Mouse (Mus musculus): ENCODE results near the gene Prep. TPM values are rescaled to one million over a fixed set of nuclear protein-coding genes. Genes with fewer than 3 reads are reported as not detected.

The Prep gene
- 10 to 100 TPM; 11.9 to 14.3 (median 13.3) TPM for total RNA-seq (2022)

DNA sequence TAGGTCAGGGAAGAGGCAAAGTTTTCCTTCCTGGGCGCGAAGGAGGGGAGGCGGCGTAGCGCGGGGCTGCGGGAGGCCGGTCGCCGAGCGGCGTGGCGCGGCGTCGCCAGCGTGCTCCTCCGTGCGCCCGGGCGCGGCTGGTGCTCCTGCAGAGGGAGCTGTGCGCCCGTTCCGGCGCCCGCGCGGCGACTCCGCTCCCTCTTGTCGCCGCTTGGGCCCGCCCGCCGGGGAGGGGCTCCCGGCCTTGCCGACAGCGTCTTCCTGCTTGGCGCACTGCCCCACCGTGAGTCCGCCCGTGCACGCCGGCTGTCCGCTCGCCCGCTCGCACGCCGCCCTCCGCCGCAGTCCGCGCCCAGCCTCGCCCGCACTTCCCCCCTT is at the start of gene Prep:
Gene Prep (plus strand): TSS at position 273 of the 378 bp plus-strand sequence.
- peak; percentile 89 for DNase-seq (ENCODE audit: low spot score)

DNA sequence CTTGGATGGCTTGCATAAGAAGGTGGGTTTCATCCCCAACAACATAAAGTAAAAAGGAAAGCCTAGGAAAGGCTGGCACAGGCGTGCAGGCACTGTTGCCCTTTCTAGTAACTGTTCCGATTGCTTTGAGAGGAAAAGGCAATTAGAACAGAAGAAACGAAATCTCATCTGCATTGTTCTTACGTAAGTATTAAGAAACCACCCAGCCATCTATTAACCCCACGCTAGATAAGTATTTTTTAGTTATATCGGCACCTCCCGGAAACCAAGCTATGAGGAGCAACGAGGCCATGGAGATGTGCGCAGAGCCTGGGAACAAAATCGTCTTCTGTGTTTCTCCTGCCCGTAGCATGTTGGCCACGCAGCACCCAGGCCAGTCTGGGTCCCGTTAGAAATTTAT is 49.7 kb upstream of the Prep start:
- DNase-seq (ENCODE audit: low spot score): no peak

DNA sequence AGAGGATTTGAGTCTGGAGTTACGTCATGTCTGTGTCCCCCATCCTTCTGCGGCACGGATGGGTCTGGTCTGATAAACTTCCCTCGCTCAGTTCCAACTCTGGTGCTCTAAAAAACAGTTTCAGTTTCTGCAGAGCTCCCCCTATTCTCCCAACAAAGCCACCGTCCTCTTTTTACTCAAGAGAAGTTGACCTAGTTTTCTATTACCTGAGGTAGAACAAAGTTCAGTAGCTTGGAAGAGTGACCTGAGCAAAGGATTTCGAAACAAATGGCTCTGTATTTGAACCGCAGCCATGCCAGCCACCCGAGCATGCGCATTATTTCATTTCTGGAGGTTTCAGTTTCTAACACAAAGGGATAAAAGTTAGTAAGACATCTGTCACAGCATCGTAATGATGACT is 49.2 kb upstream of the Prep start:
- DNase-seq (ENCODE audit: low spot score): no peak

DNA sequence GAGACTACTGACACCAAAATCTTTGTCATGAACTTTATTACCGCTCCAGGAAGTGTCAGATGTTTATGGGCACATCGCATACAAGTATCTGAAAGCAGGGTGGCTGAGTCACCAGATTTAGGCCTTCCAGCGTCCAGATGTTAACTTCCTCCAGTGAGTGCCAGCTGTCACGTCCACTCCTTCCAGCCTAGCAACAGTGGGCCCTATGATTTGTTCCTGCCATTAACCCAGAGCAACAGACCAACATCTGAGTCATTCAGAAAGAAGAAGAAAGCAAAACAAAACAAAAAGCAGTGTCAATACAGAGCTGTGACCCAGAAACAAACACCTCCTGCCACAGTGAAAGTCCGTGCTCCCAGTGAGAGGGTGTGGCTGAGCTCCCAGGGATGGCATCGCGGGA is 47.6 kb upstream of the Prep start:
- peak; percentile 7 for DNase-seq (ENCODE audit: low spot score)

DNA sequence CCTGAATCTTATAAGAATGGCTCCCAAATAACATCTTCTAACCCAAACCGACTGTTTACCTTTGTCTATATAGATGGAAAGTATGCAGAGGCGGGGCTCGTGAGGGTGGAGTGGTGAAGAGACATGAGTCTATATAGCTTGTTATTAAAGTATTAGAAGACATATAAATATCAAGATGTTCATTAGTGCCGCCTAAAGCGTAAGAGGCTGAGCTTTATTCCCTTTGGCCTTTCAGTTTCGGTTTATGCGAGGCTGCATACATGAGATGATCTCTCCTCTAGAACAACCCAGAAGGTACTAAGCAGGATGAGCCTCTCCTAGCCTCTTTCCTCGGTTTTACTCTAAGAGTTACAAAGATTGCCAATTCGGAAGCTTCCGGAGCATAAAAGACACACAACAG is 47.2 kb upstream of the Prep start:
- DNase-seq (ENCODE audit: low spot score): no peak

DNA sequence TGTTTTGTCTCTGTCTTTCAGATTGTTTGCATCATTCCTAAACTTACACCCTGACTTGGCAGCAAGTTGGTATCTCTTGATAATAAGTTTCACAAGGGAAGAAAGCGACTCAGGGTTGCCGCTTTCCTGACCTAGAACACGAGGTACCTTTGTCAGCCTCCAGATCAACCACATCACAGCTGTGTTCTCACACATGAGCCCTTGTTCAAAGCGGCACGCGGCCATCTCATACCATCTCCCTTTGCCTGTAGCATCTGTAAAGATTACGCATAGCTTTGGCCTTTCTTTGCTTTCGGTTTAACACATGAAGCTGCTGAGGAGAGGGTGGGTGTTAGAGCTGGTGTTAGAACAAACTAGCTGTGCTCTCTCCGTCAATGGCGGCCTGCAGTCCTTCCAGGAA is 46.7 kb upstream of the Prep start:
- DNase-seq (ENCODE audit: low spot score): no peak

DNA sequence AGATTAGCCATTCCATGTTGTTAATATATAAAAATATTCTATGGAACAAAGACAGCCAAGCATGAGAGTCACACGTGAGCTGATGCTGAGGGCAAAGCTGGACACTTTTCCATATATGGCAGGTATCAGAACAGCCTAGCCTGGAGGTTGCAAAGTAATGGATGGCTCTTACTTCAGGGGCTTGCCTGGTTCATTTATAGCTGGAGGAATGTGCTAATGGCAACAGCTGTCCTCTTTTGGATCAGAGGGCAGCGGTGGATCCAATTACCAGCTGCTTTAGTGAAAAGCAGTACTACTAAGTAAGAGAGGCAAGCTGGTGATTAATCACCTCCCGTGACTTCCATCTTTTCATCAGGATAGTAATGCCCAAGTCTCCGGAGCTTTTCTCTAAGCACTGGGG is 41.8 kb upstream of the Prep start:
- no peak for DNase-seq (ENCODE audit: low spot score)

DNA sequence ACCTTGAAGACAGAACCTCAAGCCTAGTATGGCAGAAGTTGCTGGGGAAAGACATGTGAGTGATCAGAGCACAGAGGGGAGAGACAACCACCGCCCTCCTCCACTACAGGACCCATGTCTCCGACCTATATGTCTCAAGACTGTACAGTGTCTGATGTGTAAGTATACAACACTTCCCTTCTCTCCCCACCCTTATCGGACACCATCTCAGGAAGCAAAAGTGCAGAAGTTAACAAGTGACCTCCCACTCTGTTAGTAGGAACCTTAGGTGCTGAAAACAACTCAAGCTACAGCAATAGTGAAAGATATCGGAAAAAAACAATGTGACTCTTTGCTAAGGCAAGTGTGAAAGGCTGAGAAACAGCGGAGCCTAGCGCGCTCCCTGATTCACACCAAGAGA is 40.1 kb upstream of the Prep start:
- no peak for DNase-seq (ENCODE audit: low spot score)

DNA sequence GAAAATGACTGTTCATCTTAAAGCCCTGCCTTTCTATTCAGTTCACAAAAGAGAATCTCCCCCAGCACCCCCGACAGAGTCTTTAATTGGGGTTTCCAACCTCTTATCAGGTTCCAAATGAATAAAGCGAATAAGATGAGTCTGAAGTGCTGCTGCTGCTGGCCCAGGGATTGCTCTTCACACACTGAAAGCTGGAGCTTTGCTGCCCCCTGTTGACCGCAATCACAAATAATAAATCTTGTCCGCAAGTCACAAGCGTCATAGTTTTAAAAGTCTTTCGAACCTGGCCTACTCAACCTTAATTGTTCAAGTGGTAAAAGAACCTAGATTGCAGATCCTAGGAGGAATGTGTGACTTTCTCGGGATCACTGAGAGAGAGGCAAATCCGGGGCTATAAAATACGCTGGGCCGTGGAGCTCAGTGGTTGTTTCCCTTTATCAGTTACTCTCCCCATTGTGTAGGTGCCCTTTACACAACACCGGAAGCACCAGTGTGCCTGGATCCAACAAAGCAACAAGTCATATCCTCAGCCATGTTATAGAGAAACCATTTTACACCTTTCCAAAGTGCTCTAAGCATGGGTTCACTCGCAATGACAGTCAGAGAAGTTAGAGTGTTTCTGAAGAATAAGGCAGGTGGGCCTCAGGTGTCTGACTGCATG is 21.6 kb upstream of the Prep start:
- DNase-seq (ENCODE audit: low spot score): peak; percentile 75

DNA sequence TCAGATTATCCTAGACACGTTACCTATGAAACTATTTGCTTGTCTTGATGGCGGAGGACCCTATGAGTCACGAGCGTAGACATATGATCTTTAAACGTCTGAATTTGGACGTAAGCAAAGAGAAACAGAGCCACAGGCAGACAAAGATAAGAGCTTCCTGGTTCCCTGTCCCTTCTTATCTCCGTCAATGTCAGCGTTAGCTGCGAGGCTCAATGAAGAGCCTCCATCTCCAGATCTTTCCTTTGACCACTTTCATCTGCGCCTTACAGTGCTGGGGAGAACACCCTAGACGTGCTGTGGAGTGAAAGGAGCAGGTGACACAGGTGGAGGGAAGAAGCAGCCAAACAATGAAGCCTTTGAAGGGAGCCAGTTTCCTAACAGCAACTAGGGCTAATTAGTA is 18.8 kb upstream of the Prep start:
- no peak for DNase-seq (ENCODE audit: low spot score)

DNA sequence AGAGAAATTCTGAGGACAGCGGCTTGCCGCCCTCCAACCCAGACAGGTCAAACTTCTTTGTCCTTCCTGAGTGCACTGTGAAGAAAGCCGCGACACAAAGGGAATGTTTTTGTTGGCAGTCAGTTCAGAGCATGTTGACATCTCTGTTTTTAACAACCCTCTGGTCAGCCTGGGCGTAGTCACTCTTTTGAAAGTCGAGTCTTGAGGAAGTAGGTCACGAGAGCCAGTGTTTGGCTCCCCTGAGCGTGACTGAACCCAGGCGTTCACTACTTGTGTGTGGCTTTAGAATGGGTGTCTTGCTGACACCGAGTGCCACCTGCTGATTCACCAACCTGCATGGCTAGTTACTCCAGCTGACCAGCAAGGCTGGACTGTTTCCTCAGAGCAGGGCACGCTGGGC is 18.4 kb upstream of the Prep start:
- peak; percentile 48 for DNase-seq (ENCODE audit: low spot score)

DNA sequence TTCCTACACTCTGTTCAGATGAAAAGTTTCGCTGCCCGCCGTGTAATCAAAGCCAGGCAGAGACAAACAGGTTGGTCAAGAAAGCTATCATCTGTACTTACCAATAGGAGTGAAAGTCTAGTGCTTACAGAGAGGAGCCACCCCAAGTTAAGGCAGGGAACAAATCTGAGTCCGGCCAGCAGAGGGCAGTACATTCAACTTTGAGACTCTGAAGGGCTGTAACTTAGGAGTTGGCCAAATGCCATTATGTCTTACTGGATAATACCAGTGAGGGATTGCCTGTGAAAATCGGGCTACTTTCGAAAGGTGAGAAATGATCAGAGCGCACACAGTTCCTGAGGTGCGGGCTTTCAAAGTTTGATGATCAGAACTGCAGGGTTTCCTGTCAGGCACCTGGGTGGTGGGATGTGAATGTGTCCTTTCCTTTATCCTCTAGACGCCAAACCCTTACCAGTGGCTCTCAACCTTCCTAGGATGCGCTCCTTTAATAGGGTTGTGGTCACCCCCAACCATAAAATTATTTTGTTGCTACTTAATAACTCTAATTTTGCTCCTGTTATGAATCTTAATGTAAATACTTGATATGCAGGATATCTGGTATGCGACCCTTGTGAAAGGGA is 15.8 kb upstream of the Prep start:
- DNase-seq (ENCODE audit: low spot score): peak; percentile 76

DNA sequence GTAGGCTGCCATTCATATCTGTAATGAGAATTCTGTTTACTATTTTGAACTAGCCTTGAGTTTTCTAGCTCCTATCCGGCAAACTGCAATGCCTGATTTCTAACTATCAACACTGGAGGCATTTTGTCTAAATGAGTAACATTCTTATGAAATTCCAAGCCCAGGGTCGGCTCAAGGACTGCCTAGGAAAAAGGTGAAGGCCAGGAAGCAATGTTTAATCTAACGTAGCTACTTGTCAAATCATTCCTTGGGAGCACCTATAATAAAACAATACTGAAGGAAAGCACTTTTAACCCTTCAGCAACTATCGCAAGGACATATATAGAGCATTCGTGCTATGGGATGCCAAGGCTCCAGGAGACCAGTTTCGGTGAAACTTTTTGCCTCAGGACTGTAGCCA is 8.6 kb upstream of the Prep start:
- no peak for DNase-seq (ENCODE audit: low spot score)

DNA sequence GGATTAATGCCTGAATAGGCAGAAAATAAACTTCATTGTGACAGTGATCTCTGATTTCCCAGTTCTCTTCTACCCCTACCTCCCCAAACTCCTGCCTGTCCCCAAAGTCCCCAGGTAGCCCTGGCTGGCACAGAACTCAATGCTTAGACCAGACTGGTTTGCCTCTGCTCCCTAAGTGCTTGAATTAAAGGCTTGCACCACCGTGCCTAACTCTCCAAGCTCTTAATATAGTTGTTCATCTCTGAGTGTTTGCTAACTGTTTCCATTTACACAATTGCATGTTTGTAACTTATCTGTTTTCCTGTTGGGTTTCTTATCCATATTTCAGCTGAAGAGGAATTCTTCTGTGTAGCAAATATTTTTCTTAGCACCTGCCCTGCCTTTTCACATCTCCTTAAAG is 6.2 kb upstream of the Prep start:
- no peak for DNase-seq (ENCODE audit: low spot score)

DNA sequence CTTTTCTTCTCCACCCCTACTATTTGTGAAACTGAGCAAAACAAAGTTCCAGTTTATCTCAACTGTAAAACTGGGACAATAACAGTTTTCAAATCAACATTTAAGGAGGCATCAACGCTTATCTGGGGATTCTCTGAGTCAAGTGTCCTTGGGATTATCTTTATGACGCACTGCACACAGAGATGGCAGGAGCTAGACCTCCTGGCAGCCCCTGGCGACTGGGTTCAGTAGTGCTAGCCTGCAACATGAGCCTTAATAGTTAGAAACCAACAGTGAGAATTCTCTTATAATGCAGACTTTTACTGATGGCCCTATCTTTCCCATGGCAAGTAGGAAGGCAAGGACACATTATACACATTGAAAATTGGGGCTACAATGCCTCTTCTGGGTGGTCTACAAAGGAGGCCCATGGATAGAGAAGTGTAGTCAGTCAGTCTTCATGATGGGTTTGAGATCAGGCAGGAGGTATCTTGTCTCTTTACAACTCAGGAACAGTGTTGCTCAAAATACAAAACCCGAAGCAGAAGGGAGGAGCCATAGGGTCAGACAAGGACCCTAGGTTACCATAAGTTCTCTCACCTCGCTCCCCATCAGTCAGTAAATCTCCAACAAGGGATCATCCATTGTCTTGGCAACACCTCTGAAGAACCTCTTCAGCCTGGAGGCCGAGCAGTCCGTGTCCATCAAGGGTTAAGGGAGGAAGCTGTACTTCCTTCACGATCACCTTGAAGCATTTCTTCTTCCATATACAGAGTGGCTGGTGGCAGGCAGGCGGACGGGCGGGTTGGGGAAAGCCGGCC is 672 bp upstream of the Prep start:
- DNase-seq (ENCODE audit: low spot score): no peak

DNA sequence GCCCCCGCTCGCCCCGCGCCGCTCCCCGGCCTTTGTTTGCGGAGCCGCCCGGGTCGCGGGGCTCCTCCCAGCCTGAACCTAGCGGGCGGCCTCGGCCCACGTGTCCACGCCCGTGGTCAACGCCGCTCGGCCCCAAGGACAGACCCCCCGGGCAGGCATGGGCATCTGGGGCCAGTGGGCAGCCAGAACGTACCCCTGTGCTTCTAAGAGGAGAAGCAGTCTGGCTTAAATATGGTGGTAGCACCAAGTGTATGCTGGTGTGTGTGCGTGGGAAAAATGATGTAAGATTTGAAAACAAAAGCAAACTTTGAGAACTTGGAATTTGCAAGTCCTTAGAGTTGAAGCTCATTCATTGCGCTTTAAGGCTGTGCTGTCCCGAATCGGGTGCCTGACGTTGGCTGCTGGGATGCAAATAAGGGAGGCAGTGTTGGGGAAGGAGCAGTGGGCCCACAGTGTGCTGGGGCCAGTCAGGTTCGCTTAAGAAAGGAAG is 478 bp downstream of the Prep start:
- no peak for DNase-seq (ENCODE audit: low spot score)

DNA sequence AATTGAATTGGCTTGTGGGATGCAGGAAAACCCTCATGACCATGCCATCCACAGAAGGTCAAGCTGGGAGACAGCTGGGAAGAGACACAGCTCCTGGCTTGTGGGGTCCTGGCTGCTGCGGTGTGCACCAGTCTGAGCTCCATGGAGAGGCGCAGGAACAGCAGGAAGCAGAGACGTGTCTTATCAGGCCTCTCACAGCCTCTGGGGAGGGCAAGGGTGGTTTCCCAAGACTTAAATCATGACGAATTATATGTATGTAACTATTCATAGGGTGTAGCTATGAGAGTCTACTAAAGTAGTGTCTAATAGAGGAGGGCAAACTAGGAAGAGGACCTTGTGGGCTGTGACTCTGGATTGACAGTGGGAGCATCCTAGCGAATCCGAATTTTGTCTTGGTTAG is 2.6 kb downstream of the Prep start:
- no peak for DNase-seq (ENCODE audit: low spot score)

DNA sequence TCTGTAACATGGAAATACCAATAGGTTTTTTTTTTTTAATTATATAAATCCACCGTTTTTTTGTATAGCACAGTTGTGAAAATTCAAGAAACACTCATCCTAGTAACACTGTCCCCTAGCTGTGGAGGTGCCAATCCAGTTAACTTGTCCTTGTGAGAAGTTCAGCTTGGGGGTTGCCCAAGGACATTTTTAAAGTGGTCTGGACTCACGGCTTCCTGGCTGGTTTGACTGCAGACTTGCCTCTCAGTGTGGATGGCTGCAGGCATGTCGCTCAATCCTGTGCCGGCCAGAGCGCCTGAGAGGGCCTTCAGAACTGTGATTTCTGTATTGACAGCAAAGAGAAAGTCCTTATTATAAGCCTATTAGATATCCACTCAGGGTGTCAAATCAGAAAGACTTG is 3.4 kb downstream of the Prep start:
- no peak for DNase-seq (ENCODE audit: low spot score)

DNA sequence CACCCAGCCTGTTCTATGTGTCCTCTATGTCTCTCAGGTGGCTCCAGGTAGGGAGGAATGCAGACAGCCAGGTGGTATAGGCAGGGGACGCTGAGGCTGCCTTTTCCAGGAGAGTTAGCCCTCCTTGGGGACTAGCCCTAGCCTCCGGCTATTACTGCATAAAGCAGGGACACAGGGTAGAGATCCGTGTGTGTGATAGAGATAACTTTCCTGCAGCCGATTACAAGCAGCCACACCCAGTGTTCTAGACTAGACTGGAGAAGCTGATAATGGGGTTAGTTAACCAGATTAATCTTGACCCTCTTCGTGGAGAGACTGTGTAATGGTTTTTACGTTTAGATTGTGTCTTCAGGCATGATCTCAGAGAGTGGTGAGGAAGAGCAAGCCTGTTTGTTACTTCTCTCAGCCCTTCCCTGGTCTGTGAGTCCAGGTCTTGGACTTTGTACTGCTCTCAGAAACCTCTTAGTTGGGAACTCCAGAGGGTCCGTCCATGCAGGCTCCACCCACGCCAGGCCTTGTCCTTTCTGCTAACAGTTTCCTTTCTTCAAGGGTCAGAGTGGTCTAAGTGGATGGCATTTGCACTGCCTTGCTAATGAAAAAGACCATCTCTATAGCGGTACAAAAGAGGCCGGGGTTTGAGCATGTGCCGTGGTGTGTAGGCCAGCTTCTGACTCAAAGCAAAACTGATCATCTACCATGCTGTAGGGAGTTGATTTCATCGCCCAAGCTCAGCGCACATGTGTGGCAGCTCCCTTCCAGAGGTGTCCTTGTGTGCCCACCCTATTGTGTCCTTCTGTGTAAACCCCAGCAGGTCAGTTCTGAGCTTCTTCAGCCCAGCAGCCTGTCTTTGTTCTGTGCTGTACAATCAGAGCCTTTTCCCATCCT is 4.2 kb downstream of the Prep start:
- DNase-seq (ENCODE audit: low spot score): no peak

DNA sequence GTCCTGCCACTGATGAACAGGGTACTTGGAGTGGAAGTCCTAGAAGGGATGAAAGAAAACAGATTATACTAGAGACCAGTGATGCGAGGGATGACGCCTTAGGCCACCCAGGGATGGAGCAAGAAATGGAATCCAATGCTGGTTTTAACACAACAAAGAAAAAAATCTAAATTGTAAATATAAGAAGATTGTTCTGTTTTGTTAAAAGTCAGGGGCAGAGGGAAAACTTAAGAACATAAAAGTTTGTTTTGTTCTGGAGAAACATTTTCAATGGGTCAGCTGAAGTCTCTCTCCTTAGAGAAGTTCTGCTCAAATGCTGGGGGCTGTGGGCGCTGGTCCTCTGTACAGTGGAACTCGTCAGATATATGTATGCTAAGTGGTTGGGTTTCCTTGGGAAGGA is 5.3 kb downstream of the Prep start:
- no peak for DNase-seq (ENCODE audit: low spot score)

DNA sequence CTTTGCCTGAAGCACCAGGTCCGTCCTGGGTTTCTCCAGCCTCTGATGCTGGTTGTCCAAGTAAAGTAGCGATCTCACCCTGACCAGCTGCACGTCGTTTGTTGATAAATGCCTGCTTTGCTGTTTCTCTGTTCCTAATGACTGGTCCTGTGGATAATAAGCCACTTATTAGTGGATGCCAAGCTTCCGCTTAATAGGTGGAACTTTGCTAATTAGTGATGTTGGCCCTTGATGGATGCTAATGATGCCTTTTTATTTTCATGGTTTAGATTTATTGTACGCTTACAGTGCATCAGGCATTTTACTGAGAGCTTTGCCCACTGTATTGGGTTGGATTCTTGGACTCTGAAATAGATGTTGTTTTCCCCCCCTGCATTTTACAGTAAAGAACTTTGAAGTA is 7.5 kb downstream of the Prep start:
- DNase-seq (ENCODE audit: low spot score): no peak

DNA sequence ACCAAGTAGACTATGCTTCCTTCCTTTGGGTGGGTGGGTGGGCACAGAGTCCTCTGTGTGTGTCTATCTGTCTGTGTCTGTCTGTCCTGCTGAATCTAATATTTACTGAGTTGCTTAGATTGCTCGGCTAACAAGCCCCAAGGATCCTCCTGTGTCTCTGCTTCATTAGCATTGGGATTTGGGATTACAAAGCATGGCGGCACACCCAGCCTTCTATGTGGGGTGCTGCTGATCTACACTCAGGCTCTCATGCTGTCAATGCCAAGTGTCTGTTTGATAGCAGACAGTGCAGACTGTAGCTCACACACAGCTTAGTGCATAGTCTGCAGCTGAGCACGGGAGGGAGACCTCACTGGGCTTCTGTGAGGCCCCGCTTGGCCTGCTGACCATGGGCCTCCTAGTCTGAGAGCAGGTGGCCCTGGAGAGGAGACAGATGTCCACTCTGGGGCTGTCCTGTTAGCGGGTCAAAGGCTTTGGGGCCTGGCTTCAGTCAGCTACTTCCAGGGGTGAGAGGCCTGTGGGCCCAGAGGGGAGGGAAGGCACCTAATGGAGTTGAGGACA is 8.6 kb downstream of the Prep start:
- DNase-seq (ENCODE audit: low spot score): no peak
